ENCODE assay signal across 9 mouse cellular contexts in genomic region chr12:111412581-111413284, GRCm38 (mm10). TPM values are rescaled to one million over a fixed set of nuclear protein-coding genes. Genes with fewer than 3 reads are reported as not detected.
DNase-seq lines count a peak whose midpoint lies in the region; ATAC-seq and TF ChIP-seq lines count a peak whose summit lies in the region.
"Had no signal": no experiment of that assay in that cellular context is flagged by ENCODE, and none has a peak within 500 bp of the region (broad histone marks: within the 10 kb centered on the region; RNA-seq: fewer than 3 reads in every experiment).

No protein-coding gene starts in this region.

- peak overlapping the region; percentile 76 for H3K27ac ChIP-seq in embryonic facial prominence, embryonic 10.5 days (replicated peaks)
- no peak overlapping the region for H3K27ac ChIP-seq in hindbrain, embryonic 11.5 days (ENCODE audit: low read depth, low read length)
- no peak overlapping the region for H3K27ac ChIP-seq in liver, embryonic 13.5 days
- peak overlapping the region; percentile 56 for H3K27ac ChIP-seq in stomach, postnatal 0 days (replicated peaks)

- DNase-seq in 3T3-L1 (ENCODE audit: low read depth, low spot score), result peak; percentile 62
- no peak for DNase-seq in embryonic facial prominence, embryonic 10.5 days (ENCODE audit: low spot score)
- DNase-seq in hindbrain, embryonic 11.5 days (ENCODE audit: low spot score), result no peak
- DNase-seq in liver, embryonic 13.5 days, result no peak
- DNase-seq in stomach, postnatal 0 days (ENCODE audit: low spot score), result no peak
- no peak for DNase-seq in layer of hippocampus, adult 9-11 months
- no peak for DNase-seq in embryo, embryonic 10.5 days (ENCODE audit: low spot score)

- no peaks in the 10 kb centered on the region for H3K36me3 ChIP-seq in embryonic facial prominence, embryonic 10.5 days (replicated peaks)
- H3K36me3 ChIP-seq in hindbrain, embryonic 11.5 days (ENCODE audit: control insufficient read depth, insufficient read depth, low read length), result no peaks in the 10 kb centered on the region
- no peaks in the 10 kb centered on the region for H3K36me3 ChIP-seq in liver, embryonic 13.5 days
- H3K36me3 ChIP-seq in stomach, postnatal 0 days (ENCODE audit: control insufficient read depth, insufficient read depth, low read length), result no peaks in the 10 kb centered on the region

- H3K4me1 ChIP-seq in embryonic facial prominence, embryonic 10.5 days, result peaks cover 34% of the 10 kb centered on the region
- peaks cover 2% of the 10 kb centered on the region for H3K4me1 ChIP-seq in hindbrain, embryonic 11.5 days (replicated peaks; ENCODE audit: control insufficient read depth, insufficient read depth, low read length)
- H3K4me1 ChIP-seq in liver, embryonic 13.5 days (replicated peaks), result peaks cover 24% of the 10 kb centered on the region
- H3K4me1 ChIP-seq in stomach, postnatal 0 days (replicated peaks; ENCODE audit: control insufficient read depth, insufficient read depth), result peaks cover 7% of the 10 kb centered on the region

- peak overlapping the region; percentile 56 for H3K4me3 ChIP-seq in embryonic facial prominence, embryonic 10.5 days
- H3K4me3 ChIP-seq in hindbrain, embryonic 11.5 days (ENCODE audit: low read depth, low read length), result peak overlapping the region; percentile 10; the same call in 1 of the 2 replicates
- H3K4me3 ChIP-seq in liver, embryonic 13.5 days (replicated peaks), result peak overlapping the region; percentile 31; the same call in 1 of the 2 replicates
- H3K4me3 ChIP-seq in stomach, postnatal 0 days (ENCODE audit: low read depth, low read length), result peak overlapping the region; percentile 19

- TF ChIP-seq CTCF in stomach, postnatal 0 days (IDR thresholded peaks at IDR 0.05; ENCODE audit: low read depth), result peak; percentile 42

- WGBS in embryonic facial prominence, embryonic 10.5 days, result 11% methylated on average over 12 of the region's 12 CpGs
- 16% methylated on average over 12 of the region's 12 CpGs for WGBS in hindbrain, embryonic 11.5 days
- WGBS in liver, embryonic 13.5 days (ENCODE audit: insufficient replicate concordance), result 28% methylated on average over 12 of the region's 12 CpGs
- WGBS in stomach, postnatal 0 days, result 25% methylated on average over 12 of the region's 12 CpGs

- TF ChIP-seq EP300 in stomach, postnatal 0 days (optimal IDR thresholded peaks at IDR 0.05), result no peak

- no peaks in the 10 kb centered on the region for H3K9me3 ChIP-seq in embryonic facial prominence, embryonic 10.5 days
- H3K9me3 ChIP-seq in hindbrain, embryonic 11.5 days (ENCODE audit: control insufficient read depth, low read length), result no peaks in the 10 kb centered on the region
- no peaks in the 10 kb centered on the region for H3K9me3 ChIP-seq in liver, embryonic 13.5 days (replicated peaks)
- H3K9me3 ChIP-seq in stomach, postnatal 0 days (ENCODE audit: control insufficient read depth, low read length), result no peaks in the 10 kb centered on the region

- peak overlapping the region; percentile 38; the same call in 1 of the 2 replicates for H3K9ac ChIP-seq in hindbrain, embryonic 11.5 days (ENCODE audit: low read depth, low read length)
- 0 out of 2 replicates have a peak overlapping the region, but pooled peaks have one; percentile 29 for H3K9ac ChIP-seq in liver, embryonic 13.5 days
- H3K9ac ChIP-seq in stomach, postnatal 0 days (ENCODE audit: low read length), result peak overlapping the region; percentile 45; the same call in 1 of the 2 replicates

- 0 out of 2 replicates have a peak, but pooled peaks have one; percentile 6 for ATAC-seq in hindbrain, embryonic 11.5 days (ENCODE audit: low FRiP score)
- ATAC-seq in liver, embryonic 13.5 days (ENCODE audit: low read depth), result 0 out of 2 replicates have a peak, but pooled peaks have one; percentile 3
- ATAC-seq in stomach, postnatal 0 days (ENCODE audit: low FRiP score, low TSS enrichment), result no peak; the same call in 1 of the 2 replicates
- no peak for ATAC-seq in cerebellum, adult (ENCODE audit: insufficient number of reproducible peaks, low FRiP score, low TSS enrichment)

- H3K27me3 ChIP-seq in embryonic facial prominence, embryonic 10.5 days (replicated peaks; ENCODE audit: low read depth, poor library complexity, severe bottlenecking), result peaks cover 83% of the 10 kb centered on the region
- H3K27me3 ChIP-seq in hindbrain, embryonic 11.5 days (ENCODE audit: control insufficient read depth, insufficient read depth, low read length), result peaks cover 6% of the 10 kb centered on the region
- peaks cover 71% of the 10 kb centered on the region for H3K27me3 ChIP-seq in liver, embryonic 13.5 days
- no peaks in the 10 kb centered on the region for H3K27me3 ChIP-seq in stomach, postnatal 0 days (ENCODE audit: control insufficient read depth, insufficient read depth, low read length)

- peak overlapping the region; percentile 38 for H3K4me2 ChIP-seq in hindbrain, embryonic 11.5 days (replicated peaks; ENCODE audit: low read depth, low read length)
- H3K4me2 ChIP-seq in liver, embryonic 13.5 days, result peak overlapping the region; percentile 56
- H3K4me2 ChIP-seq in stomach, postnatal 0 days (replicated peaks; ENCODE audit: low read depth), result peak overlapping the region; percentile 54

RNA-seq across cellular contexts. Expression of gene Exoc3l4, which starts 4.1 kb away (rescaled TPM):
- 5.7 and 7.0 TPM in 2 replicates for polyA plus RNA-seq in embryonic facial prominence, embryonic 10.5 days (2016; fragmentation: Nextera tagmentation; extraction: Ambion mirVana)
- polyA plus RNA-seq in hindbrain, embryonic 11.5 days (2014; fragmentation: Nextera tagmentation; extraction: Ambion mirVana), result 3.5 and 3.8 TPM in 2 replicates
- 15.5 and 18.6 TPM in 2 replicates for polyA plus RNA-seq in liver, embryonic 13.5 days (2015; fragmentation: Nextera tagmentation; extraction: Ambion mirVana)
- polyA plus RNA-seq in stomach, postnatal 0 days (2015; fragmentation: Nextera tagmentation; extraction: Ambion mirVana), result 7.3 and 8.6 TPM in 2 replicates

RNA-seq across cellular contexts. Expression of gene Lbhd2, which starts 6.1 kb away (rescaled TPM):
- polyA plus RNA-seq in embryonic facial prominence, embryonic 10.5 days (2016; fragmentation: Nextera tagmentation; extraction: Ambion mirVana), result not detected in 2 replicates
- polyA plus RNA-seq in hindbrain, embryonic 11.5 days (2014; fragmentation: Nextera tagmentation; extraction: Ambion mirVana), result 0.47 TPM in 1 of 2 replicates, not detected in the other
- polyA plus RNA-seq in liver, embryonic 13.5 days (2015; fragmentation: Nextera tagmentation; extraction: Ambion mirVana), result not detected in 2 replicates
- polyA plus RNA-seq in stomach, postnatal 0 days (2015; fragmentation: Nextera tagmentation; extraction: Ambion mirVana), result 2.2 TPM in 2 replicates
- polyA plus RNA-seq: liver, adult 2 months had no signal

RNA-seq across cellular contexts. Expression of gene Tnfaip2, which starts 29.5 kb away (rescaled TPM):
- 3.9 and 4.0 TPM in 2 replicates for polyA plus RNA-seq in embryonic facial prominence, embryonic 10.5 days (2016; fragmentation: Nextera tagmentation; extraction: Ambion mirVana)
- 1.9 and 2.0 TPM in 2 replicates for polyA plus RNA-seq in hindbrain, embryonic 11.5 days (2014; fragmentation: Nextera tagmentation; extraction: Ambion mirVana)
- 92.1 and 96.6 TPM in 2 replicates for polyA plus RNA-seq in liver, embryonic 13.5 days (2015; fragmentation: Nextera tagmentation; extraction: Ambion mirVana)
- 14.5 and 15.6 TPM in 2 replicates for polyA plus RNA-seq in stomach, postnatal 0 days (2015; fragmentation: Nextera tagmentation; extraction: Ambion mirVana)

RNA-seq across cellular contexts. Expression of gene Cdc42bpb, which starts 35.2 kb away (rescaled TPM):
- 32.6 and 32.7 TPM in 2 replicates for polyA plus RNA-seq in embryonic facial prominence, embryonic 10.5 days (2016; fragmentation: Nextera tagmentation; extraction: Ambion mirVana)
- 28.6 and 31.9 TPM in 2 replicates for polyA plus RNA-seq in hindbrain, embryonic 11.5 days (2014; fragmentation: Nextera tagmentation; extraction: Ambion mirVana)
- polyA plus RNA-seq in liver, embryonic 13.5 days (2015; fragmentation: Nextera tagmentation; extraction: Ambion mirVana), result 5.9 and 6.7 TPM in 2 replicates
- 18.6 and 18.7 TPM in 2 replicates for polyA plus RNA-seq in stomach, postnatal 0 days (2015; fragmentation: Nextera tagmentation; extraction: Ambion mirVana)

Comparison
In these comparisons a context has a peak if more than half of its experiments do, and no peak if none do; other contexts are left out.
1. H3K27ac ChIP-seq: peak in embryonic facial prominence, embryonic 10.5 days (single experiment) and stomach, postnatal 0 days (single experiment); none in hindbrain, embryonic 11.5 days (single experiment) and liver, embryonic 13.5 days (single experiment).
2. ATAC-seq: peak in hindbrain, embryonic 11.5 days (single experiment) and liver, embryonic 13.5 days (single experiment); none in stomach, postnatal 0 days (single experiment) and cerebellum, adult (single experiment).
3. Peak in every context shown above with its lines, with median percentiles within 50 percentile points of each other: H3K4me3 ChIP-seq, H3K4me2 ChIP-seq and H3K9ac ChIP-seq.